Mouse (Mus musculus) adrenal gland, postnatal 36 days (tissue): ENCODE data around the gene Nagk. TPM values are rescaled to one million over a fixed set of nuclear protein-coding genes. Genes with fewer than 3 reads are reported as not detected.
"Not testable (repeated sequence)": the region's sequence is repeated elsewhere in the genome, so short reads cannot be mapped to it uniquely, and the experiment has no call there.

ENCODE experiments used
- DNase-seq, 2 experiments: peaks; one replicate each; pipeline ENCODE4 v3.0.0; 2021; ENCODE audit warnings: mixed read lengths in 1 of 2
- long read RNA-seq, 2 experiments: library from polyadenylated mRNA; stranded (forward); transcript quantifications; one replicate each; pipeline ENCODE4 v2.0.0; 2021; ENCODE audit warnings: borderline sequencing depth in 2 of 2
- total RNA-seq, 2 experiments: library from RNA; stranded (reverse); gene quantifications; 2 replicates each; pipeline ENCODE4 v1.2.3; 2021

The Nagk gene
- total RNA-seq, result 10 to 100 TPM; 48.2 to 56.7 TPM
- long read RNA-seq, experiment 1, transcript Nagk-201 (10 exons, 1,405 nt), result major isoform, 35 of 116 reads
- long read RNA-seq, experiment 1, transcript Nagk-206 (10 exons, 1,049 nt), result minor isoform, 31 of 116 reads
- long read RNA-seq, experiment 1, partial matches to known transcripts, result 20 of 116 reads
- long read RNA-seq, experiment 1, other reads (novel, unspliced or antisense), result 24 of 116 reads
- long read RNA-seq, experiment 2, transcript Nagk-201 (10 exons, 1,405 nt), result major isoform, 13 of 39 reads
- long read RNA-seq, experiment 2, transcript Nagk-206 (10 exons, 1,049 nt), result minor isoform, 6 of 39 reads
- long read RNA-seq, experiment 2, partial matches to known transcripts, result 3 of 39 reads
- long read RNA-seq, experiment 2, other reads (novel, unspliced or antisense), result 12 of 39 reads

DNA sequence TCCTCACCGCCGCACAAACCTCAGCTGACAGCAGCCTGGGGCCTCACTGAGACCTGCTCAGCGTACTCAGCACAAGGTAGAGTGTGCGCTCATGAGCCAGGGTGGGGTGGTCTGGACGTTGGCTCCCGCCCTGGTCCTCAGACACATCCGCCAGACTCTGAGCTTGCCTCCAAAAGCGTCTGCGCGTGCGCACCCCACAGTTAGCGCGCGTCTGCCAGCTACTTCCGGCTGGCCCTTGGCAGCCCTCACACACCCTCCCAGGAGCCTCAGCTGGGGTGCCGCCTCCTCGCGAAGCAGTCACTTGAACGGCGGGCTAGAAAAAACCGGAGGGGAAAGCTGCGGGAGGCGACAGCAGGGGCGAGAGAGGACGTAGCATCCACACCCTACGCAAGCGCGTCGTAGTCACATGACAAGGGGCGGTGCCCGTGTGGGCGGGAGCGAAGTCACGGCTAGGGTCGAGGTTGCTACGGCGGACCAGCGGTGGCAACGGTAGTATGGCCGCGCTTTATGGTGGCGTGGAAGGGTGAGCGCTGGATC lies at the start of gene Nagk:
TSS of gene Nagk (plus strand) at position 223 of the 537 bp plus-strand sequence.
- DNase-seq, result peak; percentile 95 to 96

DNA sequence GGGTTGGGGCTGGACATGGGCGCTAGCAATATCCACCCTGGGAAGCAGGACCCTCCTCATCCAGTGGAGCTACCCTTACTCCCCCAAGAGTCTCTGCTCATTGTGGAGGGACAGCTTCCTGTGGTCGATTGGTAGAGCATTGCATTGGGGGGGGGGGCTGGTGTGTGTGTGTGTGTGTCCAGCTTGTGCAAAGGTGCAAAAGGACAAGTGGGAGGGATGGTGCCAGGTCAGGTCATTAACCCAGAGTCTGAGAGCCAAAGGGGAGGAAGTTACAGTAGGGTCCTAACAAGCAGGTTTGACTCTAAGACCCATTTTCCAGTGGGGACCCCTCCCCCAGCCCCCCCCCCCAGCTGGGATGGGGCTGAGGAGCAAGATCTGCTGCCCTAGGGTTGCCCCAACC lies 49.3 kb upstream of the Nagk start:
- no peak for DNase-seq

DNA sequence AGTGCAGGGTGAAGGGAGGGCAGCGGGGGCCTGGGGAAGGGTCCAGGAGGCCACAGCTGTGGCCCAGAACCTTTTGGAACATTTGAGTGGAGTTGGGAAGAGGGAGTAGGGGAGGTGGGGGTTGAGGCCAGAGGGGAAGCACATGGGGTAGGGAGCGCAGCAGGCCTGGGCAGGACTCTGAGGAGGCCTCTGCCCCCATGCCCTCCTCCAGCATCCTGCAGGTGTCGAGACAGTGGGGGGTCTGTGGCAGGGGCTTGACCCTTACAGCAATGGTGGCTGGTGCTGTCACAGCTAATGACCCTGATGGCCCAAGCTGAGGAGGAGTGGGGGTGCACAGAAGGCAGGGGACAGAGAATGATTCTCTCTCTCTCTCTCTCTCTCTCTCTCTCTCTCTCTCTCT lies 45.5 kb upstream of the Nagk start:
- no peak for DNase-seq

DNA sequence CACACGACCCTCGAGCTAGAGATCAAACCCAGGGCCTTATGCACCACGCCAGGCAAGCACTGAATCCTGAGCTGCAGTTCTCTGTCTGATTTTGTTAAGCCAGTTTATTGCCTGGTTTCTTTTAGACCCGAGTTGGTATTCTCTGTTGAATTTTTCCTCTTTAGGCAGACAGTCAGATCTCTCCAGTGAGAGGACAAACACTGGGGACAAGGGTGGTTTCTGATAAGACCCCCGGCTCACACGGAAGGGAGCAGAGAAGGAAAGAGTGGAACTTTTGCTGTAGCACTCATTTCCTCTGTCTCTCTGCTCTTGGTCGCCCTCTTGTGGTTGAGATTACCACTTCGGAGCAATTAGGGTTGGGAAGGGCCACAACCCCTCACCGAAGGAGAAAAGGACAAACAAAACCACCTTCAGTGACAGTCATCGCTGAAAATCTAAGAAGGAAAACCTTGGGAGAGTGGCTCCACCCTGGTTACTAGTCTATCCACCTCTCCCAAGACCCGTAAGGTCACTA lies 44.6 kb upstream of the Nagk start:
- peak; percentile 56 to 72 for DNase-seq

DNA sequence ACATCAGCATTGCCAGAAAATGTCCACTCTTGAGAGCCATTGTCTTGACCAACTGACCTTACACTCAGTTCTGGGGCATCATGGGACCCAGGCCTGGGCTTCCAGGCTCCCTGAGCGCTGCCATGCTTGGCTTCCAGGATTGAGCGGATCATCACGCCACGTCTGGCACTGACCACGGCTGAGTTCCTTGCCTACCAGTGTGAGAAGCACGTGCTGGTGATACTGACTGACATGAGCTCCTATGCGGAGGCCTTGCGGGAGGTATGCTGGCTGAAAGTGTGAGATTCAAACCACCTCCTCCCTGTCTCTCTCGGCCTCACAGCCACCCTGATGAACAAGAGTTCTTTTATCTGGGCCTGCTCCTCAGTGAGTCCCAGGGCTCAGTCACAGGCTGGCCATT lies 38.7 kb upstream of the Nagk start:
- no peak for DNase-seq

DNA sequence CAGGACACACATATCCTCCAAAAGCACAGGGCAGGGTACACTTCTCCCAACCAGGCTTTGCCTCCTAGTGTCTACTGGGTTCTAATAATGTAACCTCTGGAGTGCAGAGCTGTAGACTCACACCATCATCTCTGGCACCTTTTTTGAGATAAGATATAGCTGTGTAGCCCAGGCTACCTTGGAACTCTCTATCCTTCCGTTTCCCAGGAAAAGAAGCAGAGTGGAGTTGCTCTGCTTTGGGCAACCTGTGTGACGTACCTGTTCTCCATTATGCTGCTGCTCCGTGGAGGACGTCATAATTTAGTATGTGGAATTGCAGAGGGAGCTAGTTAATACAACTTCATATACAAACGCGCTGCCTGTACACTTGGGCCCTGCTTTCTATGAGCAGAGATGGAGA lies 32.4 kb upstream of the Nagk start, which contains the start of gene Ankrd53:
TSS of gene Ankrd53 (plus strand) at position 301 of the 400 bp plus-strand sequence.
- no peak for DNase-seq

DNA sequence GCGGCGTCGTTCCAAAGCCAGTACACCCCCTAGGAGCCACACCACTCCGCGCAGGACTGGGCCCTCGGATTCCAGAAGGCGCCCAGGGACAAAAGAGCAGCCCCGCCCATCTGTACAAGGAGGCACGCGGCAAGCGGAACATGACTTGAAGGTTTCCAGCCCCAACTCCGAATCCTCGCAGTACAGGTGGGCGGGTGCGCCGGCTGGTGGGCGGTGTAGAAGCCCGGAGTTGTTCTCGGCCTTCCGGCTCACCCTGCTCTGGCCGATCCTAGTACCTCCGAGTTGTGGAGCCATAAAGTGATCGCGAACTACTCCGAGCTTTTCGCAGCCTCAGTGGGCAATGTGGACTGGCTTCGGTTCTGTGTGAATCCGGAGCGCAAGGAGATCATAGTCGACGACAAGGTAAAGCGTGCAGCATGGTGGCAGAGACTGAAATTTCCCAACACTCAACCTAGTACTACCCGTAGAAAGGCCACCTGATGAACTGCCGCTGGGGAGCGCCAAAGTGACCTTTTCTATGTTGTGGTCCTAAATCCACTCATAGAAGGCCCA lies 31.8 kb upstream of the Nagk start:
- peak; percentile 54 to 64 for DNase-seq

DNA sequence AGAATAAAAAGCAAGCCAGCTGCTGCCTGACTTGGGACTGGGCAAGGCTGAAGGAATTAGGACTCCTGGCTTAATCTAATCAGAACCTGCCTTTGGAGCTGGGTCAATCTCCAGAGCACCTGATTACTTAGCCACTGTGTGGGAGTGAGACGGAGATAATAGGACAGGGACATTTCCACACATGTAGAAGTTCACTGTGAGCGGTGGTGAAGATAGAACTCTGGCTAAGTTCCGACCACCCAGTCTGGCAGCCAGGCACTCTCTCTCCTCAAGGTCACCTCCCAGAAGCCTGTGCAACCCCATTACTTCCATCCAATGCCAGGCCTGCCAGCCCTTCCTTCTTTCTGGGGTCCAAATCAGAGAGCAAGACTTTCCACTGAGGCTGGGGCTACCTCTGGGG lies 27.8 kb upstream of the Nagk start:
- no peak for DNase-seq

DNA sequence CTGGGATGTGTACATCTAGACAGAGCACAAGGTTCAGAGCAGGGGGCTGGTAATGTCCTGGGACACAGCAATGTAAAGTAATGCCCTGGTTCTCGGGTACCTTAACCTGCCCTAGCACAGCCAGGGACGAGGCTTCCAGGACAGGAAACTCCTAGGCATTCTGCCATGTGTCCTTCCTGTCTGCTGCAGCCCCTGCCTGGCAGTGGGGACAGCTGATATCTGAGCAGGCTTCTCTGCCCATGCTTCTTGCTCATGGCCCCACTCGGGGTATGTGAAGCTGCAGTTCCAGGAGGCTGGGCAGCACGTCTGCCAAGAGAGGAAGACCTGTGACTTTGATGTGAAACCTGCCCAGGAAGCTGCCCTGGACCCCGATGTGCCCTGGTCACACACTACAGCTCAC lies 26.3 kb upstream of the Nagk start:
- DNase-seq, result no peak

DNA sequence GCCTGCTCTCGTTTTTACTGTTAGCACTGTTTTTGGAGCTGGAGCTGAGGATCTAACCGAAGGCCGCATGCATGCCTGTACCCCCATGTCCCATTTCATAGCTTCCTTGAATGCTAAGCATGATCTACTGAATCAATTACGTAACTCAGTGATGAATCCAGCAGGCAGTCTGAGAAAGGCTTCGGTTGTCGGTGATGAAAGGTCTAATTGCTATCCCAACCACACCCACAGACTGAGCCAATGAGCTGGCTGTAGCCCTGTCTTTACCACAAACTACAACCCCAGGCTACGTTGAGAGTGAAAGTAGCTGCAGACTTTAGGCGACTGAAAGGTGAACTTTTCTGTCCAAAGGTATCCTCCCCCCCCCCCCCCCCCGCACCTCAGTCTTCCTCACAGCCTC lies 20.7 kb upstream of the Nagk start:
- DNase-seq, result no peak

DNA sequence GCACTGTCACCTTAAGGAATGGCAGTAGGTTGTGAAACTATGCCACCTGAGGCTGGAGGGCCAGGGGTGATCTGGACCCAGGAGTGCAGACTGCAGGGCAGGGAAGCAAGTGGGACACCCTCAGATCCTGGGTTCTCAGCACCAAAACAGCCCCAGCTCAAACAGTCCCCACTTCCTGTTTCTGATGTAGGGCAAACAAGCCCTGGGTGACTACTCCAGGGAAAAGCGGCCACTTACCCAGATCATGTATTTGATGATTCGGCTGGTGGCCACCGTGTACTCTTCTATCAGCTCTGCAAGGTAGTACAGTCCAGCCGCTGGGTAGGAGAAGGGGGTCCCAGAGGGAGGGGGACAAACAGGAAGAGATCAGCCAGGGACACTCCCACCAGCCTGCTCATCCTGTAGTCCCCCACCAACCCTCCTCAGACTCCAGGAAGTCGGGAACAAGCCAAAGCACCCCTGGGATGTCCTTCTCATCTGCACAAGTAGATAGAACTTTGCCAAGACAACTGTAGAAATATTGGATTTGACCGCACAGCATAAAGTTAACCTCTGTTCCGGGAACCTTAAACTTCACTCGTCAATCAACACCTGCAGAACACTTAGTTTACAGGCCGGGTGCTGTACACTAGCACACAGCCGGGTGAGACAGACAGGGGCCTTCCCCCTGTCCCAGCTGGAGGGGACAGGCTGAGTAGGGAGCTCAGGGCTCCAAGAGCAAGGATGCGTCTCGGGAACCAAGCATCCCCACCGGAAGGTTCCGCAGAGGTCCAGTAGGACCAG lies 19.8 kb upstream of the Nagk start:
- DNase-seq, result no peak

DNA sequence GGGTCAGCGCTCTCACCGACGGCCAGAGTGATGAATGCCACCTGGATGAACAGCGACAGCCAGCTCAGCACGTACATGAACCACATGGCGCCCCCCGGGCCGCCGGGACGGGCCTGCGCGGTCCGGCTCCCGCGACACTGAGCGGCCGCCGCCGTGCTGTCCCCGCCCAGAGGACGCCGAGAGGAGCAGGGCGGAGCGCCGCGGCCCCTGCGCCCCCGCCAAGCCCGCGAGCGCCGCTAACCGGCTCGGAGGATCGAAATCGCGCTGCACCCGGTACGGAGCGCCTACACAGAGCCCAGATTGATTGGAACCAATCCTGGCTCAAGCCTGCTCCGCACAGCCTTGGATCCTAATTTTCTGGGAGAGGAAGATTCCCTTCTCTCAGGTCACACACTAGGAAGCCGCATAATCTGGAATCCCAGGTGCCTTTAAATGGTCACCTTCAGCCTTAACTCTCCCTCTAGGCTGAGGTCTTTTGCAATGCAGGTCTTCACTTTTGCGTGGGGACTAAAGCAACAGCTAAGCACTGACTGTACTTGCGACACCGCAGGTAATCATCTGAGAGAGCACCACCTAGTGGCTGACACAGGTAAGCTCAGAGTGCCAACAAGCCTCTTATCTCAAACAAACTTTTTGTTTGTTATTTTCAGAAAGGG lies 19.0 kb upstream of the Nagk start, which contains the start of gene Tex261:
TSS of gene Tex261 (minus strand) at position 176 of the 656 bp plus-strand sequence.
- DNase-seq, result peak; percentile 95 to 97

DNA sequence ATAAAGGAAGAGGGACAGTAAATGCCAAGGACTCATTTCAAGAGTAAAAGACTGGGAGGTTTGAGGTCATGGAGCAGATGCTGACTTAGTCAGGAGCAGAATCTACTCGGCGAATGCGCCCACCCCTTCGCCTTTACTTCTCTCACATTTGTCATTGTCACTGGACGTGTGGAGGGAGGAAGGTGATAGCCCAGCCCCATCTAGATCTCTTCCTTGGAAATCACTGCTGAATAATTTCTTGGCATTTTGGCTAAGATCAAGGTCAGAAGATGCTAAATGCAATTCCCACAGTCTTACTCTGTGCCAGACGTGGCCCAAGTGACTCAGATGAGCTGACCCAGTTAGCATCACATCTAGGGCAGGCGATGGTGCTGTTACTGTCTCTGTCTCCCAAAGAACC lies 16.5 kb upstream of the Nagk start:
- peak; percentile 61 to 73 for DNase-seq

DNA sequence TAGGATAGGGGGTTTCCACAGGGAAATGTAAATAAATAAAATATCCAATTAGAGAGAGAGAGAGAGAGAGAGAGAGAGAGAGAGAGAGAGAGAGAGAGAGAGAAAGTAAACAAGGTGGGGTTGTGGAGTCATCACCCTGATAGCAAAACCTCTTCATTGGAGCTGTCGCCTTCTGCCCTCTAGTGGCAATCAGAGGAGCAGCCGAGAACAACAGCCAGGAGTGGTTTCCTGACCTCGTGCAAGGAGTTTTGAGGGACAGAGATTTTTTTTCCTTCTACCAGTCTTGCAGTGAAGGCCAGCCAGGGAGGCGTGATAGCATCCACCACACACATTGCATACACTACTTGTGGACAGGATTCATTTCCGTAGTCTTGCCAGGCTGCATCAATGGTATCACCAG lies 15.8 kb upstream of the Nagk start:
- peak; percentile 69 to 76 for DNase-seq

DNA sequence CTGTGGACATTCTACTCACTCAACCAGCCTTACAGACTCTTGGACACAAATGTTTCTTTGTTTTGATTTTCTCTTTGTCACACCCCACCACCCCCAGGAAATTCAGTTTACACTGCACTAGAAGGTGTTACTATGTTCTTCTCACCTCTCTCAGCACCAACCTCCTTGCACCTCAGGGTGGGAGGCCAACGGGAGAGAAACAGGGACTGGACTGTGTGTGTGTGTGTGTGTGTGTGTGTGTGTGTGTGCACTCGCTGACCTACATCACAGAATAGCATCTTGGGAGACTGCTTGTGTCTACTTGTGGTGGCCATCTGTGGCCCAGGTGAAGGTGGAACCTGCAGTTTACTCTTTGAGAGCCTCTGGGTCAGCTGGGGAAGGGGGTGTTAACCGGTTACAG lies 8.4 kb upstream of the Nagk start:
- no peak for DNase-seq

DNA sequence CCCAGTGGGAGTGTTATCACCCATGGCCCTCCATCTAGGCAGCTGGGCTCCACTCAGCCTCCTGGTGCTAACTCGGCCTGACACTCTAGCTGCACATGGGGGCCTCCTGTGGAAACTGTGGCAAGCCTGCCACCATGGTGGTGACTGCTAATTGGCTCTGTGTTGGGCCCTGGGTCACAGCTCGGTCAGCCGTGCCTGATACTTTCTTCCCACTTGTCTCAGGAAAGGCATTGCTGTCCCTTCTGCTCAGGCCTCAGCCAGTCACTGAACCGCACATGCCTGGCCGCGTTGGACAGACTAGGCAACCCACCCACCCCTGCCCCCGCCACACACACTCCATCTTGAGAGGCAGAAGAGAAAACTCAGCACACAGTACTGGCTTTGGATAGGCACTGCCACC lies 6.2 kb upstream of the Nagk start:
- no peak for DNase-seq

DNA sequence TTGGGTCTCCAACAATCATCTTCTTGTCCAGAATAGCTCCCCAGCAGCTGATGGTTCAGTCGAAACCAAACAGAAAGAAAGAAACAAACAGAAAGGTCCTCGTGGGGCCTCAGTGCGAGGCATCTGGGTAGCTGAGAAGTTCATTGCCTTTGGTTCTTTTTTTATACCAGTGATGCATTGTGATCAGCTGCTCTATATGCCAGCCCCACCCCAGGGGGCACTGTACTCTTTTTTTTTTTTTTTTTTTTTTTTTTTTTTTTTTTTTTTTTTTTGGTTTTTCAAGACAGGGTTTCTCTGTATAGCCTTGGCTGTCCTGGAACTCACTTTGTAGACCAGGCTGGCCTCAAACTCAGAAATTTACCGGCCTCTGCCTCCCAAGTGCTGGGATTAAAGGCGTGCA lies 4.2 kb upstream of the Nagk start:
- DNase-seq, result not testable (repeated sequence)

DNA sequence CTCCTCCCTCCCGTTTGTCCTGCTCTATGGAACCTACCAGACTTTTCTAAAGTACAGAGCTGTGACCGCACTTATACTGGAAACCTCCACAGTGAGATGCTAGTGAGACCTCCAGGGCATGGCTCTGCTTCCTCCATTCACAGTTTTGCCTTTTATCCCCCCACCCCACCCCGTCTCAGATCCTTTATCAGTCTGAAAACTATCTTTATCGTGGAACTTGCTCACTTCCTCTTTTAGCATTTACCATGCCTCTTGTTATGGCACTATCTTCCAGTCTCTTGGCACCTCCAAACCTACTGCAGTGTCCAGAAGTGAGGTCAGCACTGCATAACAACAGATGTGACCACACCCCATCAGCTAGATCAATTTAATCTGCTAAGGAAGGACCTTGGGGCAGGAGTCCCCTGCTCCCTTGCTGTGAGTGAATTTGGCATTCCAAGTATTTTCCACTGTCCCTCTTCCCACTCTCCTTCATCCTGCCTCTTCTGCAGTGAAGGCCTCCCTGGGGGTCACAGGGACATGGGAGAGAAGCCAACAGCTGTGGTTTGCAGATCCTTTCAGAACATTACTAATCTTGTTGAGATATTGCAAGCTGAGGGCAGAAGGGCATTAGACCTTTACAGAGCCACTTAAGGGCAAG lies 3.4 kb upstream of the Nagk start:
- peak in 1 of 2 experiments; percentile 54 for DNase-seq

DNA sequence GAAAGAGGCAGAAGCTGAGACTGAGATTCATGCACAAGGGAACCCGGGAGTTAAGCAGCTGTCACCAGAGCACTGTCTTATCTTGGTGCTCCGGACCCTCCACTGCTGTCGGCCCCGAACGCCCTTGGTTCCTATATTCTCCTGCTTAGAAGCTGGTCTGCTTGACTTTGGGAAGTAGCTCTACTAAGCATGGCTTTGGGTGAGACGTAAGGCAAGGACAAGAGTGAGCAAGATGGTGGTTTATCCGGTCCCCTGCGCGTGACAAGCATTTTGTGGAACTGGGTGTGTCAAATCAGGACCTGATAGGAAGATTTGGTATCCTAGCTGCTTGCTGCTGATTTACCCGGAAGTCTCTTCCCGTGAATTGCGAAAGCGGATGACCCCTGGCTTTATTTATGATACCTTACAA lies 714 bp downstream of the Nagk start:
- DNase-seq, result peak; percentile 38 to 43

DNA sequence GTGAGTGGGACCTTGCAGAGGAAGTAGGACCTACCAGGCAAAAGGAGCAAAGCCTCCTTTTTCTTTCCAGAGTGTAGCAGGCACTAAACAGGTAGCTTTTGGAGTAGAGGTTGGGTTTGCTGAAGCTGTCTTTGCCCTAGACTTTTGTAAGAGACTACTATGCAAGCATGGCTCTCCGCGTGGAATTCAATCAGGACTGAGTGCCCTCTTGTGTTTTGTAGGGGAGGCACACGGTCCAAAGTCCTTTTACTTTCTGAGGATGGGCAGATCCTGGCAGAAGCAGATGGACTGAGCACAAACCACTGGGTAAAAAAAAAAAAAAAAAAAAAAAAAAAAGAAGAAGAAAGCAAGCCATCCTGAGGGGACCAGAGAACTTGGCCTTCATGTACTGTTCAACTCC lies 1.9 kb downstream of the Nagk start:
- DNase-seq, result no peak

DNA sequence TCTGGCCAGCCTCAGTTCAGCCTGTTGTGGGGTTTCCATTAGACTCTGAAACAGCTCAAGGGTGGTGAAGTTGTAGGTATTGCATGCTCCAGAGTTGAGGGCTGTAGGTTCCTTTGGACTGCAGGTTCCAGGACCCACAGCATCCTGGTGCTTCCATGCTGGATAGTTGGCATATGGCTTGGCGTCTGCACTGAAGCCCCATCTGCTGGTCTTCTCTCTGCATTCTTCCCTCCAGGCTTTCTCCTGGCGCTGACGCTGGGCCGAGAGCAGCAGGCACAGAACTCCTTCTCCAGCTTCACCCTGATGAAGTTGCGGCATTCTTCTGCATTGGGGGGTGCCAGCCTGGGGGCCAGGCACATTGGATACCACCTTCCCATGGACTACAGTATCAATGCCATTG lies 7.3 kb downstream of the Nagk start:
- DNase-seq, result no peak
